Mouse (Mus musculus) c-Kit-negative CD71-positive TER-119-positive erythroid progenitor cells, embryonic 14.5 days (primary cell): ENCODE data around the gene Cyp2s1.

Experiments used
- DNase-seq: peaks from one replicate; pipeline ENCODE4 v3.0.0-alpha.2; 2013; ENCODE audit warnings: low read depth, low spot score

Cyp2s1 gene

DNA sequence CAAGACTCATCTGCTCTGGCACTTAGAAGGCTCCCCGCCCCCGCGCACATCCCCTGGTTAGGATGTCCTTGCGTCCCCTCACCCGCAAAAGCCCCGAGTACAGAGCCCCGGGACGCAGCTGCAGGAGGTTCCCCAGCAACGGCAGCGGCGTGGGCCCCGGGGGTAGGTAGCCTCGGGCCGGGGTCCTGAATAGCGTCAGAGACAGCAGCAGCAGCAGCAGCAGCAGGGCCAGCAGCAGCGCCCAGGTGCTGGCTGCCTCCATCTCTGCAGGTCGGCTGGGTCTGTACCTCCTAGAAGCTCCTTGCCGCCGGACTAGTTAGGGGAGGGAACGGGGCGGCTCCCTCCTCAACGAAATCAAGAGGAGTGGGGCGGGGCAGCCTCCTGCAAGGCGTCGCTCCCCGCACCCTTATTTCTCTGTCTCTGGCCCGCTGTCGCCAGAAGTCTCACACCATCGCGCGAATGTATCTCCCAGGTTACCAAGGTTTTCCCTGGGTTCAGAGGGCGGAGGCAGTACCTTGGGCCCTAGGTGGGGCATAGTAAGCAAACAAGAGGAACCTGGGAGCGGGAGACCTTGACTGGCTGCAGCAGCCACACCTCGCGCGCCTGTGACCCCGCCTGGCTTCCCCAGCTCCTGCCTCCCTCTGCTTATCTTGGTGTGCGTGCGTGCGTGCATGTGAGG, at the start of gene Cyp2s1:
Gene Cyp2s1 (minus strand): TSS at position 673 of the 679 bp plus-strand sequence.
- DNase-seq, result no peak

- DNase-seq, result no peak
Observed at GRCm38 (mm10) chr7:25864861-25865260, 48.1 kb upstream of the Cyp2s1 start.

DNA sequence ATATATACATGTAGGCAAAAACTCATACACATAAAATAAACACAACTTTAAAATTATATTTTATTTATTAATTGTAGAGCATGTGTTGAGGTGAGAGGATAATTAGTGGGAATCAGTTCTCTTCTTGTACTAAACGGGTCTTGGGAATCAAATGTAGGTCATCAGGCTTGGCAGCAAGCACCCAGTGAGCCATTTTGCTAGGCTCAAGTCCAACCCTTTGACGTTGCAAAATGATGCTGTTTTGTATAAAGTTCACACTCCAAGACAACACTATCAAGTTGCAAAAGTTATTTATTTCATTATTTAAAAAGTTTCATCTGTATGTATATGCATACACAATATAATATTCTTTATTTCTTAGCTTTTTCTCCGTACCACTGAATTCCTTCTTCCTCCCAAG, 47.0 kb upstream of the Cyp2s1 start:
- no peak for DNase-seq

DNA sequence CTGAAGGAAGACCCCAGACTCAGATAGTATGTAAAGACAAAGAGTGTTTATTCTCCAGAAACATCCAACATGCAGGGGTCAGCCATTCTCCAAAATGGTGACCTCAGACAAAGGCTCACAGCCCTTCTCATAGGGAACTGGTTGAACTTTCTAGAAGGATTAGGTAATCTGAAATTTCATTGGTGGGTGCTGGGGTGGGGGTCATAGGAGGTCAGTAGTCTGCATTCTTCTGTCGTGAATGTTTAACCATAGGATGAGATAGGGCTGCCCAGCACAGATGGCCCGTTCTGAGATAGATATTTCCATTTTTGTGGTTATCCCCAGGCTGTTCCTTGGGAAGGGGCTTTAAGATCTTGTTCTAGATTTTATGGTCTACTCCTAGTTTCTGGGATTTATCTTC, 45.7 kb upstream of the Cyp2s1 start:
- DNase-seq, result no peak

GRCm38 (mm10) chr7:25859962-25860870, 43.5 kb upstream of the Cyp2s1 start:
- DNase-seq, result no peak

- DNase-seq, result no peak
Observed at GRCm38 (mm10) chr7:25855082-25855481, 38.4 kb upstream of the Cyp2s1 start.

GRCm38 (mm10) chr7:25848444-25848812, 31.7 kb upstream of the Cyp2s1 start:
- DNase-seq, result no peak

- peak; percentile 26 for DNase-seq
Observed at GRCm38 (mm10) chr7:25847722-25848443, 31.2 kb upstream of the Cyp2s1 start.

DNA sequence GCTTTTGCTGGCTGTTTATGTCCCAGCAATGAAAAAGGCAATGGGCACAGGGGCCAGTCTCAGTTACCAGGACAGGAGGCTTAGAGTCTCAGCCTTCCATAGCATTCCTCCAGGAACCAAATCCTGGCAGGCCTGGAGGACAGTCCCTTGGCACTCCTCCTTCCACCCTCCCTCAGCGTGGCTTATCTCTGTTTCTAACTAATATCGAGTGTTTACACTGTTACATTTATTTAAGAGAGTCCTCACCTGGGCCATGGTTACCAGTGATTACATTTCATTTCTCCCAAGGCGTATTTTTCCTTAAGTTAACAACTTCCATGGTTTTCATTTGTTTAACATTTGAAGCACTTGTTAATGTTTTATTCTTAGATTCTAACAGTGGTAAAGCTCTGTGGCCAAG, 28.2 kb upstream of the Cyp2s1 start:
- DNase-seq, result no peak

DNA sequence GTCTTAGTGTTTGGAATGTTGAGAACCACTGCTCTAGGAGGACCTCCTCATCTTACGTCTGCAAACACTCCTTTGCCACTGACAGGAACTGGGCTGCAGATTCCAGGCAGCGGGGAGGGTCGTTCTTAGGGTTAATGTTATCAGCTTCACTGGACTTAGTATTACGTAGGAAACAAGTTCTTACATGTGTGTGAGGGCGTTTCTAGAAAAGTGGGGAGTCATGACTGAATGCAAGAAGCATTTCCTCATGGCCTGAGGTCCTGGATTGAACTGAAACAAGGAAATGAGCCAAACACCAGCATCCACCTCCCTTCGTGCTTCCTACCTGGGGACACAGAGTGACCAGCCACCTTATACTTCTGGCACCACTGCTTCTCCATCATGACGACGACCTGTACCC, 27.7 kb upstream of the Cyp2s1 start:
- DNase-seq, result no peak

GRCm38 (mm10) chr7:25843492-25843891, 26.8 kb upstream of the Cyp2s1 start:
- DNase-seq, result no peak

DNA sequence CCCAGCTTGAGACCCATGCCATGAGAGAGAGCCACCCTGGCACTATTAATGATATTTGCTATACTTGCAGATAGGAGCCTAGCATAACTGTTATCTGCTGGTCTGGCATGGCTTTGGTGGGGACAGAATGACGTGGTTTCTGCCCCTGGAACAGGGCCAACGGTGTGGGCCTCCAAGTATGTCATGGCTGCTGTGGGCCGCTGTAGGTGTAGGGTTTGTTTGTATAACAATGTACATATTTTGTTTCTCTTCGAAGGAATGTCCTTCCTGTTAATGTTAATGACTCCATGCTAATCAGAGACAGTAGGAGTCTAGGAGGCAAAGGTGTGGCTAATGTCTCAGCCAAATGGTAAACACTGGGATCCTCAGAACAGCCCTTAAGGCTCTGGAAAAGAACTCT, 24.2 kb upstream of the Cyp2s1 start:
- no peak for DNase-seq

DNA sequence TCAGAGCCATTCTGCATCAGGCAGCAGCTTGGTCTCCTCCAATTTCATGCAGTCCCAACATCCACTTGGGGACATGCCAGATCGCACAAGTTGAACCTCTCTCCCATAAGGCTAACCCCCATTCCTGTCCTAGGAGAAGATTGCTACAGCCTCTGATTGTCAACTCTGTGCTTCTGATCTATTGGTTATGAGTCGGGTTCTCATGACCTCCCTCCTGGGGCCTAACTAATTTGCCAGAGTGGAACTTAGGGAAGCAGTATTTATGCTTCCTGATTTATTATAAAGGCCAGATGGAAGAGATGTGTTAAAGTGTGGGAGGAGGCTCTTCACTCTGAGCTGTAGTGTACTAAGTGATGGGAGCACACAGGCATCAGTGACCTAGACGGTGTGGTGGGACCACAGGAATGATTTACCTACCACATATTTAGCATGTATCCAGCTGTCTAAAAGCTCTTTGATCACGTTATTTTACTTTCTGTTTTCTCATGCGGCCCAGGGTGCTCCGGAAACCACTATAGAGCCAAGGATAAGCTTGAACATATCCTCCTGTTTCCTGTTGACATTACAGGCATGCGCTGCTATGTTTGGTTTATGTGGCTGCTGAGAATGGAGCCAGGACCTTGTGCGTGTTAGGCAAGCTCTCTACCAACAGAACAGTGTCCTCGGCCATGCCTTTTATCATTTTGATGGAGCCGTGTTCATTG, 18.6 kb upstream of the Cyp2s1 start:
- no peak for DNase-seq

DNA sequence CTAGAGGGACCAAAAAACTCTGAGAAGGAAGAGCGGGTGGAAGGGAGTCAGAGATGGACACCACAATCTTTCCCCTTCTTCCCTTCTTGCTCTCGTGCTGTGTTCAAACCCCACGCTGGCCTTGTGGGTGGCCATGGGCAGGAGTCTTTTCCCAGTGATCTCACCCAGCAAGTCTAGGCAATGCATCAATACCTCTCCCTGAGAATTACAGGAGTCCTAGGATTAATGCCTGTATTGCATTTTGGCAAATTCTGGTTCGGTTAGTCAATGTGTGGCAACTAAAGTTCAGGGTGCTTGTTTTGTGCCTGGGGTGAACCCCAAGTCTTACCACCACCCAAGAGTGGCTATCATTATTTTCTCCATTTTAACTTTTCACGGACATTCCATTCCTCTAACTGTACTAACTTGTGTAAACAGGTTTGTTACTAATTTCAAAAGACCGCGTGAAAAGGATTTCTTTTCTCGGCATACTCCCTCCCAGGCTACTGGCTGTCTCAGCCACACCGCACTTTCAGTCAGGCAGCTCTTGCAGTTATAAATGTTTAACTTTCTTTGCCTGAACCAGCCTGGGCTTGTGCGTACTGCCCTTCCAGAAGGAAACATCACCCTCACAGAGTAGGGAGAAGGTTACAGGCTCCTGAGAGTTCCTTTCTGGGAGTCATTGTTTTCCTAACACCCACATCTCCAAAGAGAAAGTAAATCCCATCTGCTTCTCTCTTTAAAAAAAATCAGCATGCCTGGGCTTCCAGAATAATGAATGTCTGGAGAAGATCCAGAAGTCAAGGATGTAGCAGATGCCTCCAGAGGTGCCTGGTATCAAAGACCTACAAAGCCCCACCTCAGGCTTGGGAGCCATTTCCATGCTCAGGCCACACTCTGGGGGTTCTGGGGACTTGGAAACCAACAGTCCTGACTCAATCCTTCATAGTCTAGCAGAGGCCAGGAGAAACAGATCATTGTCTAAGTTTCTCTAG, 15.1 kb upstream of the Cyp2s1 start:
- no peak for DNase-seq

DNA sequence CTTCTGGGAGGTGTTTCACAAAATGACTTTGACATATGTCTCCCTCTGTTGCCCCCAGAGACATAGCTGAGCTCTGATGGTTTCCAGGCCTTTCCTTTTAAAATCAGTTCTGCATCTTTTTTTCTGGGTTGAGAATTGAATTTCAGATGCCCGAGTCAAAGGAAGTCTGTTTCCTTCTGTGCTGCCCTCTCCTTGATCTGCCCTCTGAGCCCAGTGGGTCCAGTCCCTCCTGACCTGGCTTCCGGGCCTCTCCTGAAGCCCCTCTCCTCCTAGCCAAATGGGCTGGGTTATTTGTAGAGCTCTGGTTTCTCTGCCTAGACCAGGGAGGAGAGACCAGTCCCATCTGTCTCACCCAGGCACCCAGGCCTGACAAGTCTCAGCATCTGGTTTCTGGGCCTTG, 13.5 kb upstream of the Cyp2s1 start:
- DNase-seq, result no peak

DNA sequence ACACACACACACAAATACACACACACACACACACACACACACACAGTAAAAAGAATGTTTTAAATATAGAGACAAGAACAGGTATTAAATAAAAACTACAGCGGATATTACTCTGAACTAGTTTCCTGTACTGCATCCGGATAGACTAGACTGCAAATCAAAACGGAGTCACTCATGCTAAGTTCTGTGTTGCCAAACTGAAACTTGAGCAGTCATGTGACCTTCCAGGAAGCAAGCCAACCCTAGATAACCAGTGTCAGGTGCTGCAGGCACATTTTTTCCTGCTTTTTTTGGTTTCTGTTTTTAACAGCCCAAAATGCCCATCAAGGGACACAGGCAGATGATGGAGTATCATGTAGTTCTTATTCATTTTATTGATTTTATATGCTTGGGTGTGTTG, 10.5 kb upstream of the Cyp2s1 start:
- no peak for DNase-seq

- DNase-seq, result no peak
Observed at GRCm38 (mm10) chr7:25826029-25826428, 9.3 kb upstream of the Cyp2s1 start.

DNA sequence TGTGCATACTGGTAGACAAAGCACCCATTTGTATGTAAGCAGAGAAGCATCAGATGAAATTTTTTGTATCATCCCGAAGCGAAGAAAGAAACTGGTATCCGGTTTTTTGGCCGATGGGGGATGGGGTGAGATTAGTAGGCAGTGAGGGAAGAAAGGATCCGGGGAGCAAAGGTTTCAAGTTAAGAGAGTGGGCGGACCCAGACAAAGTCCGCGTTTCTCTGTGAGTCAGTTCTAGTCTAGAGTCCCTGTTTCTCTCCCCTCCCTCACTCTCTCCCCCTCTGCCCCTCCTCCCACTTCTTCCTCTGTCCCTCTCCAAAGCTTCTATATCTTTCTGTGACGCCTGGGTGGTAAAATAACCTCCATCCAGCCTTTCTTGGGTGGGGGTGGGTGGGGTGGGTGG, 8.3 kb upstream of the Cyp2s1 start:
- DNase-seq, result no peak

DNA sequence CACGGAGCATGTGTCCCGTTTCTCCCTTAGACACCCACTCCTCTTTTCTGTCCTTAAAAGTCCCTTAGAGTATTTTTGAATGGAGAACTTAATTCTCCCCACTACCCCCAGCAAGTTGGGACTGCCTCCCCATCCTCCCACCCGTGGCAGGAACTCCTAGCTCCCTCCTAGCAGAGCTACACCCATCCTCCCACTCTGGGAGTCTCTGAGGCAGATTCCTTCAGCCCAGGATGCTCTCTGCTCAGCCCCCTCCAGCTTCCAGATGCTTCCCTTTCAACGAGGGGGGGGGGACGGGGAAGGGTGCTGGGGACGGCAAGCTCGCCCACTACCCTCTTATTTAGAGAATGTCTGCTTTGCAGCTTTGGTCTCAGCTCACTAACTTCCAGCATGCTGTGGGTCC, 1.1 kb downstream of the Cyp2s1 start:
- DNase-seq, result no peak

DNA sequence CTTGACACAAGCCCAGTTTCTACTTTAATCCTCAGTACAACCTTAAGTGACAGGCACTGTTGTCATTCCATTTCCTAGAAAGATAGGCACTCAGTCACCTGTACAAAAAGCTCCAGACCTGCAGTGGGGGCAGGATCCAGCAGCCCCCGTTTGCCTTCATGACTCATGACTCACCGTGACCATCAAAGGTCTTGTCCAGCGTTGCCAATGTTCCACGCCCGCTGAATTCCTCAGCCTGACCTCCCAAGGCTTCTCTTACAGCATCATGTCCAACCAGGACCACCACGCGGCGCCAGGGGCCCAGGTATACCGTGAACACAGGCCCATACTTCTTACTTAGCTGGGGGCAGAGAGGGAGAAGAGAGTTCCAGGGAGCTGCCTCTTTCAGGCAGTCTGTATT, 2.0 kb downstream of the Cyp2s1 start:
- DNase-seq, result no peak

GRCm38 (mm10) chr7:25812195-25812594, 4.5 kb downstream of the Cyp2s1 start:
- DNase-seq, result no peak
